Mouse (Mus musculus): ENCODE results near the gene Nme7. TPM values are rescaled to one million over a fixed set of nuclear protein-coding genes. Genes with fewer than 3 reads are reported as not detected.

Nme7 gene
- polyA plus RNA-seq, 1 experiment, result 10.7 TPM

GRCm38 (mm10) chr1:164412906-164413305 is 109.0 kb downstream of the Nme7 start:
- Histone ChIP-seq H3K79me2 (ENCODE audit: control insufficient read depth, insufficient read depth) (no peaks in the 10 kb centered on the region), H3K4me2 (ENCODE audit: low read depth) (no peak overlapping the region)

GRCm38 (mm10) chr1:164413608-164414007 is 109.7 kb downstream of the Nme7 start:
- Histone ChIP-seq H3ac (ENCODE audit: control insufficient read depth, insufficient read length) (no peak overlapping the region), H3K36me3 (ENCODE audit: control insufficient read depth, insufficient read depth) (no peaks in the 10 kb centered on the region), H3K79me2 (ENCODE audit: control insufficient read depth, insufficient read depth) (no peaks in the 10 kb centered on the region), H3K27me3 (ENCODE audit: control insufficient read depth, insufficient read depth, insufficient read length) (no peaks in the 10 kb centered on the region), H3K4me2 (ENCODE audit: low read depth) (no peak overlapping the region), H3K4me3 (no peak overlapping the region)
- TF ChIP-seq TCF3 (IDR thresholded peaks at IDR 0.05; ENCODE audit: insufficient read length, low read depth), result no peak
- TF ChIP-seq CEBPB (IDR thresholded peaks at IDR 0.05; ENCODE audit: insufficient read depth, poor library complexity, severe bottlenecking), result no peak
- TF ChIP-seq MYOG (IDR thresholded peaks at IDR 0.05; ENCODE audit: control insufficient read depth in 1 of 3, insufficient read depth in 1 of 3, insufficient read length in 2 of 3, low read depth in 2 of 3), result no peak
- no peak for TF ChIP-seq POLR2AphosphoS2 (IDR thresholded peaks at IDR 0.05; ENCODE audit: insufficient read length, low read depth)
- TF ChIP-seq E2F4 (IDR thresholded peaks at IDR 0.05; ENCODE audit: insufficient read depth), result no peak
- no peak for TF ChIP-seq POLR2A (IDR thresholded peaks at IDR 0.05; ENCODE audit: insufficient read length, low read depth)
- no peak for TF ChIP-seq USF1 (IDR thresholded peaks at IDR 0.05; ENCODE audit: low read depth)
- no peak for TF ChIP-seq REST (IDR thresholded peaks at IDR 0.05; ENCODE audit: insufficient read depth, insufficient read length)

More at GRCm38 (mm10) chr1:164412906-164413305, 109.0 kb downstream of the Nme7 start:
- TF ChIP-seq REST (IDR thresholded peaks at IDR 0.05; ENCODE audit: insufficient read depth, insufficient read length) (no peak), TCF3 (IDR thresholded peaks at IDR 0.05; ENCODE audit: insufficient read length, low read depth) (no peak)
- H3K36me3 ChIP-seq (ENCODE audit: control insufficient read depth, insufficient read depth), result no peaks in the 10 kb centered on the region
- no peak overlapping the region for H3K4me3 ChIP-seq
- no peaks in the 10 kb centered on the region for H3K27me3 ChIP-seq (ENCODE audit: control insufficient read depth, insufficient read depth, insufficient read length)
- no peak overlapping the region for H3ac ChIP-seq (ENCODE audit: control insufficient read depth, insufficient read length)

- H3K27me3 ChIP-seq (ENCODE audit: control insufficient read depth, insufficient read depth, insufficient read length), result no peaks in the 10 kb centered on the region
- no peak overlapping the region for H3K4me2 ChIP-seq (ENCODE audit: low read depth)
- H3ac ChIP-seq (ENCODE audit: control insufficient read depth, insufficient read length), result no peak overlapping the region
- TF ChIP-seq MAX (IDR thresholded peaks at IDR 0.05; ENCODE audit: low read depth), result no peak
- TF ChIP-seq TCF3 (IDR thresholded peaks at IDR 0.05; ENCODE audit: insufficient read length, low read depth), result no peak
- H3K36me3 ChIP-seq (ENCODE audit: control insufficient read depth, insufficient read depth), result no peaks in the 10 kb centered on the region
- H3K79me2 ChIP-seq (ENCODE audit: control insufficient read depth, insufficient read depth), result no peaks in the 10 kb centered on the region
- H3K4me3 ChIP-seq, result no peak overlapping the region
Observed at GRCm38 (mm10) chr1:164415347-164415751, 111.4 kb downstream of the Nme7 start.

- no peaks in the 10 kb centered on the region for H3K79me2 ChIP-seq (ENCODE audit: control insufficient read depth, insufficient read depth)
- TF ChIP-seq TCF12 (IDR thresholded peaks at IDR 0.05; ENCODE audit: insufficient read depth, poor library complexity, severe bottlenecking), result no peak
- TF ChIP-seq MYOD1 (IDR thresholded peaks at IDR 0.05; ENCODE audit: control insufficient read depth in 1 of 3, insufficient read length in 2 of 3, low read depth in 2 of 3), result no peak
- no peak for TF ChIP-seq REST (IDR thresholded peaks at IDR 0.05; ENCODE audit: insufficient read depth, insufficient read length)
- TF ChIP-seq CEBPB (IDR thresholded peaks at IDR 0.05; ENCODE audit: insufficient read depth, poor library complexity, severe bottlenecking), result no peak
- TF ChIP-seq MAX (IDR thresholded peaks at IDR 0.05; ENCODE audit: low read depth), result no peak
- TF ChIP-seq SRF (IDR thresholded peaks at IDR 0.05; ENCODE audit: control insufficient read depth, insufficient read length, low read depth), result no peak
- TF ChIP-seq POLR2A (IDR thresholded peaks at IDR 0.05; ENCODE audit: insufficient read length, low read depth), result no peak
- no peak for TF ChIP-seq USF1 (IDR thresholded peaks at IDR 0.05; ENCODE audit: low read depth)
- TF ChIP-seq TCF3 (IDR thresholded peaks at IDR 0.05; ENCODE audit: insufficient read length, low read depth), result no peak
- no peak for TF ChIP-seq MYOG (IDR thresholded peaks at IDR 0.05; ENCODE audit: control insufficient read depth in 1 of 3, insufficient read depth in 1 of 3, insufficient read length in 2 of 3, low read depth in 2 of 3)
- TF ChIP-seq E2F4 (IDR thresholded peaks at IDR 0.05; ENCODE audit: insufficient read depth), result no peak
- no peak for TF ChIP-seq POLR2AphosphoS2 (IDR thresholded peaks at IDR 0.05; ENCODE audit: insufficient read length, low read depth)
- no peak overlapping the region for H3ac ChIP-seq (ENCODE audit: control insufficient read depth, insufficient read length)
- H3K4me3 ChIP-seq, result no peak overlapping the region
- no peak overlapping the region for H3K4me2 ChIP-seq (ENCODE audit: low read depth)
- H3K27me3 ChIP-seq (ENCODE audit: control insufficient read depth, insufficient read depth, insufficient read length), result no peaks in the 10 kb centered on the region
- no peaks in the 10 kb centered on the region for H3K36me3 ChIP-seq (ENCODE audit: control insufficient read depth, insufficient read depth)
Observed at GRCm38 (mm10) chr1:164416692-164417394, 112.9 kb downstream of the Nme7 start.

GRCm38 (mm10) chr1:164417604-164418003 is 113.7 kb downstream of the Nme7 start:
- no peaks in the 10 kb centered on the region for H3K36me3 ChIP-seq (ENCODE audit: control insufficient read depth, insufficient read depth)
- H3K27me3 ChIP-seq (ENCODE audit: control insufficient read depth, insufficient read depth, insufficient read length), result no peaks in the 10 kb centered on the region
- H3K79me2 ChIP-seq (ENCODE audit: control insufficient read depth, insufficient read depth), result no peaks in the 10 kb centered on the region
- H3K4me3 ChIP-seq, result no peak overlapping the region
- no peak overlapping the region for H3ac ChIP-seq (ENCODE audit: control insufficient read depth, insufficient read length)
- no peak overlapping the region for H3K4me2 ChIP-seq (ENCODE audit: low read depth)
- no peak for TF ChIP-seq USF1 (IDR thresholded peaks at IDR 0.05; ENCODE audit: low read depth)

- Histone ChIP-seq H3K79me2 (ENCODE audit: control insufficient read depth, insufficient read depth) (no peaks in the 10 kb centered on the region), H3K36me3 (ENCODE audit: control insufficient read depth, insufficient read depth) (no peaks in the 10 kb centered on the region), H3K4me2 (ENCODE audit: low read depth) (no peak overlapping the region), H3ac (ENCODE audit: control insufficient read depth, insufficient read length) (no peak overlapping the region), H3K27me3 (ENCODE audit: control insufficient read depth, insufficient read depth, insufficient read length) (no peaks in the 10 kb centered on the region), H3K4me3 (no peak overlapping the region)
- TF ChIP-seq SRF (IDR thresholded peaks at IDR 0.05; ENCODE audit: control insufficient read depth, insufficient read length, low read depth), result no peak
Observed at GRCm38 (mm10) chr1:164418320-164418719, 114.4 kb downstream of the Nme7 start.

Data from myocyte (in vitro differentiated cells).